Mouse (Mus musculus) hindbrain, postnatal 0 days (tissue): ENCODE measurements around the gene Gm45062. TPM values are rescaled to one million over a fixed set of nuclear protein-coding genes. Genes with fewer than 3 reads are reported as not detected.

Experiments used
- ATAC-seq: fragments of 200-750 bp; cut with Nextera tagmentation; 2 replicates; pipeline ENCODE4 v1.8.0; 2017; ENCODE audit warnings: mild to moderate bottlenecking, moderate TSS enrichment, moderate library complexity
- DNase-seq: peaks from one replicate; pipeline ENCODE4 v3.0.0-alpha.2; 2015; ENCODE audit warnings: low spot score
- H3K27ac ChIP-seq: fragments of 300-500 bp; sonication (generic); 2 replicates; pipeline ENCODE4 v1.5.1; 2014; ENCODE audit warnings: mild to moderate bottlenecking
- H3K27me3 ChIP-seq: fragments of 300-500 bp; sonication (generic); 2 replicates; pipeline ENCODE4 v1.6.1; 2014; ENCODE audit warnings: low read length, mixed read lengths; ENCODE audit not compliant: insufficient read depth
- H3K36me3 ChIP-seq: fragments of 300-500 bp; sonication (generic); 2 replicates; pipeline ENCODE4 v1.6.1; 2014; ENCODE audit warnings: low read length, mixed read lengths; ENCODE audit not compliant: insufficient read depth
- H3K4me1 ChIP-seq: fragments of 300-500 bp; sonication (generic); 2 replicates; pipeline ENCODE4 v1.6.1; 2014; ENCODE audit warnings: antibody characterized with exemption, low read length, mixed read lengths; ENCODE audit not compliant: insufficient read depth
- H3K4me2 ChIP-seq: fragments of 300-500 bp; sonication (generic); 2 replicates; pipeline ENCODE4 v1.6.1; 2014; ENCODE audit warnings: low read depth, mild to moderate bottlenecking, low read length, moderate library complexity, mixed read lengths
- H3K4me3 ChIP-seq: fragments of 300-500 bp; sonication (generic); 2 replicates; pipeline ENCODE4 v1.5.1; 2014; ENCODE audit warnings: low read length
- H3K9ac ChIP-seq: fragments of 300-500 bp; sonication (generic); replicated peaks from 2 replicates; pipeline ENCODE4 v1.6.1; 2014; ENCODE audit warnings: mild to moderate bottlenecking, low read length, moderate library complexity, mixed read lengths
- H3K9me3 ChIP-seq: fragments of 300-500 bp; sonication (generic); 2 replicates; pipeline ENCODE4 v1.6.1; 2016; ENCODE audit warnings: low read length, mixed read lengths
- CTCF ChIP-seq: IDR thresholded peaks from 2 replicates; pipeline ENCODE4 v1.5.1; 2016; ENCODE audit warnings: antibody characterized with exemption, control low read depth, low read depth
- WGBS: fragments of 180-500 bp; shearing (Covaris S2); extraction: QIAGEN DNeasy Blood & Tissue Kit; methylation state at CpG from one replicate; pipeline ENCODE4 v1.1.7; 2014; 5-methylcytosine and 5-hydroxymethylcytosine counted together
- polyA plus RNA-seq: library from polyadenylated mRNA; unstranded; fragments of >200 nt; fragmentation: Nextera tagmentation; extraction: Ambion mirVana; gene quantifications from 2 replicates; pipeline ENCODE4 v1.2.1, GENCODE M21; 2015
- total RNA-seq: library from RNA; depleted of rRNA; stranded (reverse); fragments of >200 nt; gene quantifications from 2 replicates; pipeline ENCODE4 v1.2.3, GENCODE M21; 2014

Gm45062 gene
- total and polyA plus RNA-seq, 2 experiments from 2014 or later, result 1.8 to 4.9 TPM

DNA sequence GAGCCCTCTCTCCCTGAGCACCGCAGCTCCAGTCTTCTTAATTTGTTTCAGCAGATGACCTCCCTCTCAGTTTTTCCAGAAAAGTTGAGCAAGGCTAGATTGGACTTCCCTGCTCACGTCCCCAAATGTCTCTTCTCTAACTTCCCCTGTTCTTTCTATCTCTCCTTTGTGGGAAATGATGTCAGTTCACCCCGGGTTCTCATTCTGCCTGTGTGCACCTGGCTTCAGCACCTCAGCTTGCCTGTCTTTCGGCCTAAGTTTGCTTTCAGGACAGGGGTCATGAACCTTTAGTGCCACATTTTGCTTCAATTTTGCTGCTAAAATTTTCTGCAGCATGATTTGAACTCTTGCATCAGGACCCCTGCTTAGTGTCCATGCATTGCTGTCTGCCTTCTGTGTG lies 95.6 kb downstream of the Gm45062 start:
- Histone ChIP-seq H3K36me3 (no peaks in the 10 kb centered on the region), H3K27ac (no peak overlapping the region), H3K4me2 (no peak overlapping the region), H3K9ac (no peak overlapping the region), H3K9me3 (no peaks in the 10 kb centered on the region), H3K27me3 (no peaks in the 10 kb centered on the region), H3K4me3 (no peak overlapping the region), H3K4me1 (no peaks in the 10 kb centered on the region)
- WGBS, result 93% methylated on average over 4 of the region's 4 CpGs
- no peak for ATAC-seq
- DNase-seq, result no peak
- no peak for TF ChIP-seq CTCF

GRCm38 (mm10) chr6:8358232-8358631 lies 99.0 kb downstream of the Gm45062 start:
- DNase-seq, result no peak
- WGBS, result 77% methylated on average over 2 of the region's 2 CpGs
- no peak for TF ChIP-seq CTCF
- ATAC-seq, result no peak
- Histone ChIP-seq H3K4me1 (no peaks in the 10 kb centered on the region), H3K4me2 (no peak overlapping the region), H3K36me3 (no peaks in the 10 kb centered on the region), H3K27me3 (no peaks in the 10 kb centered on the region), H3K9ac (no peak overlapping the region), H3K4me3 (no peak overlapping the region), H3K27ac (no peak overlapping the region), H3K9me3 (no peaks in the 10 kb centered on the region)

- ATAC-seq (no peak), DNase-seq (no peak)
- no peak for TF ChIP-seq CTCF
- Histone ChIP-seq H3K27me3 (no peaks in the 10 kb centered on the region), H3K4me3 (no peak overlapping the region), H3K4me2 (no peak overlapping the region), H3K36me3 (no peaks in the 10 kb centered on the region), H3K4me1 (no peaks in the 10 kb centered on the region), H3K27ac (no peak overlapping the region), H3K9me3 (no peaks in the 10 kb centered on the region), H3K9ac (no peak overlapping the region)
- 68% methylated on average over 2 of the region's 2 CpGs for WGBS
Measured at GRCm38 (mm10) chr6:8358782-8359181, 99.5 kb downstream of the Gm45062 start.

- Histone ChIP-seq H3K4me1 (no peaks in the 10 kb centered on the region), H3K27me3 (no peaks in the 10 kb centered on the region), H3K36me3 (no peaks in the 10 kb centered on the region), H3K9ac (no peak overlapping the region), H3K4me2 (no peak overlapping the region), H3K4me3 (no peak overlapping the region), H3K9me3 (no peaks in the 10 kb centered on the region), H3K27ac (no peak overlapping the region)
- DNase-seq (no peak), ATAC-seq (no peak)
- WGBS, result 87% methylated on average over 7 of the region's 7 CpGs
- no peak for TF ChIP-seq CTCF
Measured at GRCm38 (mm10) chr6:8360805-8361204, 101.6 kb downstream of the Gm45062 start.

DNA sequence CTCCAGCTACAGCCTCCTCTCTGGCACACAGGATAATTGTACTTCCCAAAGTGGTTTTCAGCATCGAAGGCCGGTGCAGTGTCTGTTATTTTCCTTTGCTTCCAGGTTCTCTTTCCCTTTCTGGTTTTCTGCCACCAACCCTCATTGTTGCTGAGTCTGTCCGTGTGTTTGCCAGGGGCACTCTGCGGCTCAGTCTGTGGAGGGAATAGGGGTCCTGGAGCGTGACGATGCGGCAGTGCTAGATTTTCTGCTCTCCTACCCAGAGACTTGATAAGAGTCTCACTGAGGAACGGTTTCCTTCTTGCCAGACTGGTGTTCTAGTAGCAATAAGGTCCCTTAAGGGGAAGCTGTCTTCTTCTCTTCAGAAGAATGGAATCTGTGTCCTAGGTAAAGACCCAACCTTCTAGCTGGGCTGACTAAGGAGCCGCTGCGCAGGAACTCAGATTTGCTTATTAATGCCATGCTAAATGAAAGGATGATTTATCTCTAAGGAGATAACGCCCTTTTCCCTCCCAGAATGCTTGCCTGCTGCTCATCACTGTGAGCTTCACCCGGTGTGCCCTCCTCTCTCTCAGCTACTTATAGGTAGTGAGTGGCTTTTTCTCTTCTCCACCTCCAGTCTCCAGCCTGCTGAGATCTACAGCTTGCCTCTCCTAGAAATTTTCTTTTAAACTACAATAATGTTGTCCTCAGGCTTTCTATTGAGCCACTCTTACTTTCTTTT lies 104.9 kb downstream of the Gm45062 start:
- Histone ChIP-seq H3K9me3 (no peaks in the 10 kb centered on the region), H3K27ac (no peak overlapping the region), H3K4me2 (no peak overlapping the region), H3K4me3 (no peak overlapping the region), H3K27me3 (no peaks in the 10 kb centered on the region), H3K4me1 (no peaks in the 10 kb centered on the region), H3K36me3 (no peaks in the 10 kb centered on the region), H3K9ac (no peak overlapping the region)
- 49% methylated on average over 12 of the region's 12 CpGs for WGBS
- TF ChIP-seq CTCF, result no peak
- ATAC-seq, result no peak
- no peak for DNase-seq

GRCm38 (mm10) chr6:8364757-8365150 lies 105.5 kb downstream of the Gm45062 start:
- ATAC-seq, result no peak
- H3K27ac ChIP-seq, result no peak overlapping the region
- 87% methylated on average over 11 of the region's 11 CpGs for WGBS
- no peak overlapping the region for H3K4me3 ChIP-seq
- no peak for DNase-seq
- H3K4me1 ChIP-seq, result no peaks in the 10 kb centered on the region
- no peaks in the 10 kb centered on the region for H3K9me3 ChIP-seq
- H3K4me2 ChIP-seq, result no peak overlapping the region
- H3K36me3 ChIP-seq, result no peaks in the 10 kb centered on the region
- no peak overlapping the region for H3K9ac ChIP-seq
- no peaks in the 10 kb centered on the region for H3K27me3 ChIP-seq
- TF ChIP-seq CTCF, result no peak

DNA sequence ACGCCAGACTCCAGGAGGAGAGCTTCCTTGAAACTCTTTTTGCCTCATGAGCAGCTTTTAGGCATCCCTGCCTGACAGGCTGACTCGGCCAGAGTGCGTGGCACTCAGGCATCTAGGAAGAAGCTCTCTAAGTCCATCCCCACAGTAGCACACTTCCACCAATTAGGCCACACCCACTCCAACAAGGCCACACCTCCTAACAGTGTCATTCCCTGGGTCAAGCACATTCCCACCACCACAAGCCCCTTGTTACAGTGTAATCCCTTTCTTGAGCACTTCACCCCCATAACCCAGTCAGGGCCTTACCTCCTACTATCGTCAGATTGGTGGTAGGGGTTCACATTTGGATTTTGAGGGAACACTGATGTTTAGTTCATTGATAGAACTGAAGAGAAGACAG lies 108.4 kb downstream of the Gm45062 start:
- 91% methylated on average over 4 of the region's 4 CpGs for WGBS
- ATAC-seq, result no peak

More for the DNA sequence above, 108.4 kb downstream of the Gm45062 start:
- Histone ChIP-seq H3K4me1 (no peaks in the 10 kb centered on the region), H3K27ac (no peak overlapping the region), H3K4me3 (no peak overlapping the region), H3K9ac (no peak overlapping the region), H3K9me3 (no peaks in the 10 kb centered on the region), H3K27me3 (no peaks in the 10 kb centered on the region), H3K4me2 (no peak overlapping the region), H3K36me3 (no peaks in the 10 kb centered on the region)
- DNase-seq, result no peak
- no peak for TF ChIP-seq CTCF
